Mouse (Mus musculus) small intestine, adult 2 months (tissue): ENCODE results near the gene Ccdc65.

ENCODE experiments used
- CTCF ChIP-seq: fragments of 200-500 bp; IDR thresholded peaks from 2 replicates; pipeline ENCODE4 v1.5.1; 2012; ENCODE audit warnings: low read depth, mild to moderate bottlenecking, control low read depth, inconsistent platforms, low read length, moderate library complexity, mixed read lengths; ENCODE audit not compliant: insufficient replicate concordance, insufficient read length; ENCODE audit errors: extremely low read depth
- POLR2A ChIP-seq: fragments of 200-500 bp; IDR thresholded peaks from 2 replicates; pipeline ENCODE4 v1.6.1; 2012; ENCODE audit warnings: low read depth, mild to moderate bottlenecking, control low read depth, inconsistent platforms, low read length, moderate library complexity

- TF ChIP-seq CTCF (no peak), POLR2A (no peak)
Measured at GRCm38 (mm10) chr15:98681633-98682032, 26.4 kb upstream of the Ccdc65 start.
